Mouse (Mus musculus) Muller cell, postnatal 12 days (primary cell): Measurements from ENCODE around the gene Ankrd42.

ENCODE experiments used
- DNase-seq: peaks from one replicate; pipeline ENCODE4 v3.0.0-alpha.2; 2015; ENCODE audit errors: inconsistent ontology term

Ankrd42 gene

DNA sequence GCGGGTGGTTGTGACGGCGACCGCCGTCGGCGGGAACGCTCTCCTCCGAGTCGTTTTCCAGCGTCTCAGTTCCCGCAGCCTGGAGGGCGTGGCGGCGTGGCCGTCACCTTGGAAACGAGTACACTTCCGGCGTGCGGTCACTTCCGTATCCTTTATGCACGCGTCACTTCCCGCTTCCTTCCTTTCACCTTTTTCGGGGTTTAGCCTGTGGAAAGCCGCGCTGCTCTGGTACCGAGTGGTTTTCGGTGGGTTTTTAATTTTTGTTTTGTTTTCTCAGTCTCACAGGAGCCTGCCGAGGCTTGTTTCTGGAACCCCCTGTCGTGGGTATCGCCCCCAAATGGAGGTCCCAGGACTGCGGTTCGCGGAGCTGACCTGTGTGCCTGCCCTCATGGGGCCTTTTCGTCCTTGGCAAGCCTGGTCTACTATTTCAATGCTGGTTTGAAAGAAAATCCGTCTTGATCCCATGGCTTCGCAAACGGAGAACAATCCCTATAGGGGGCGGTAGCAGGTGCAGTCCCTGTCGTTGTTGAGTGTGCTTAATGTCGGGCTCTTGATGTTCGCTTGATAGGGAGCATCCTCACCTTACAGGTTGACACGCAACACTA is at the start of gene Ankrd42:
TSS of gene Ankrd42 (minus strand) at position 122 of the 605 bp plus-strand sequence.
- peak; percentile 92 for DNase-seq

GRCm38 (mm10) chr7:92677346-92677745 is 40.4 kb upstream of the Ankrd42 start:
- no peak for DNase-seq

- DNase-seq, result no peak
These were observed 38.2 kb upstream of the Ankrd42 start for GRCm38 (mm10) chr7:92675131-92675530.

DNA sequence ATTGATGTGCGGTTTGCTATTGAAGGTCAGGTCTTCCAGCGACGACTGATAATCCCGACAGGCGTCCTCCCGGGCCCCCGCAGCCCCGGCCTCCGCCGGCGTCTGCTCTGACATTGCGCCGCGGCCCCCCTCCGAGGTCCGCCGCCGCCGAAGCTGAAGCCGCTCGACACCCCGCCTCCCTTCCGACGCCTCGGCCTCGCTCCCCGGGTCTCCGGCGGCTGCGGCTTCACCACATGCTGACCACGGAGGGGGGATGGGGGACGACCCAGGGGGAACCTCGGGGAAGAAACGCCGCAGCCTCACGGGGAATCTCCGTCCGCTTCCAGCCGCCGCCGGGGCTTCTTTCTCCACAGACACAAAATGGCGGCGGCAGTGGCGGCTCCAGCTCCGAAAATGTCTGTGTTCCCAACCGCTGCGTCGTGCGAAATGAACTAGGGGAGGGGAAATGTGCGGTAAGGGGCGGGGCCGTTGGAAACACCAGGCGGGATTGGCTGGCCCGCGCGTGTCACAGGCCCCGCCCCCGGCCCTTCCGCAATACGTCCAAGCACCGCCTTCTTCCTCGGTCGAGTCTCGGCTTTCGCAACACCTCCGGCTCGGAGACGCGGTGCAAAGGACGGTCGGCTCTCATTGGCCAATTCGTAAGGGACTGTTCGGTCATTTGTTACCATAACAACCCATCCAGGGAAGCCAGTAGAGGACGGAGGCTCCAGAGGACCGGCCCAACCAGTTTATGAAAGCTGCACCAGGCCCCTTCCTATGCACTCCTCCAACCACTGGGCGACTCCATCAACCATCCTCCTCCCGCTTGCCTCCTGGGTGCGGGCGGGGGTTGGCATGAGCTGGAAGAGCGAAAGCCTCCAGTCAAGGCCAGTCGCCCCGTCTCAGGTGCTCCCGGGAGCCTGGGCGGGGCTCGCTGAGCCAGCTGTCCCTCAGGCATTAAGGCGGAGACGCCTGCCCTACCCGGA is 32.8 kb upstream of the Ankrd42 start, which contains the start of gene Pcf11:
TSS of gene Pcf11 (minus strand) at position 428 of the 965 bp plus-strand sequence.
- DNase-seq, result peak; percentile 99

- DNase-seq, result peak; percentile 66
These were observed 32.0 kb upstream of the Ankrd42 start for GRCm38 (mm10) chr7:92668791-92669506.

- no peak for DNase-seq
These were observed 29.4 kb upstream of the Ankrd42 start for GRCm38 (mm10) chr7:92666274-92666820.

- no peak for DNase-seq
These were observed 21.1 kb upstream of the Ankrd42 start for GRCm38 (mm10) chr7:92658050-92658449.

GRCm38 (mm10) chr7:92656386-92656785 is 19.4 kb upstream of the Ankrd42 start:
- no peak for DNase-seq

- DNase-seq, result no peak
These were observed 16.4 kb upstream of the Ankrd42 start for GRCm38 (mm10) chr7:92653329-92653728.

DNA sequence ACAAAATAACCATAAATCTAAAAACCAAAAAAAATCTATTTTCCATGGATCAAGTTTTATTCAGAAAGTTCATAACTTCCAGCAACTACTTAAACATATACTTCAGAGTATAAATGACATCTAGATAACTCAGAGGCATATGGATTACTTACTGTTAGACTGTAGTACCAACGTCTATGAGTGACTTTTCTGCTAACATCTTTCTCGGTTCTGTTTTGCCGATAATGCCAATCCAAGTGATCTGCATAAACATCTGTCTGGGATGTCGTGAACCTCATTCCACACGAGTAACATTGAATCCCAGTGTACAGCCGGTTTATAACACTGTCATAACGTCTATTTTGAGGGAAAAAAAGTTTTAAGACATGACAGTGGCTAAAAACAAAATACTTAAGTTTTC is 10.8 kb upstream of the Ankrd42 start:
- DNase-seq, result no peak

DNA sequence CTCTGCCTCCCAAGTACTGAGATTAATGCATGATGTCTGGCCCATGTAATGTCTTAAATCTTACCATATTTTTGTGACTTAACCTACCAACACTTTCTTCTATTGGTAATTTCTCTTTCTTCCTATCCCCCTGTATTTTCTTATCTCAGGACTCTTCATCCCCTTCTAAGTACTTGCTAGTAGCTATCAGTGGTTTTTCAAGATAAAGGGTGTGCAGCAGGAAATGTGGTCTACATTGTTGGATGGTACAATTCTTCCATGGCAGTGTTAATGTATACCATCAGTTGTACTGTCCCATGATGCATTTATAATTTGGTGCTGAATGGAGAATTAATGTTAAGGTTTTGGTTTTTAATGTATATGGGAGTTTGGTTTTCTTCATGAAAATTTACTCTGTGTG is 5.4 kb upstream of the Ankrd42 start:
- DNase-seq, result no peak

GRCm38 (mm10) chr7:92638050-92638449 is 1.1 kb upstream of the Ankrd42 start:
- no peak for DNase-seq

- no peak for DNase-seq
These were observed 489 bp downstream of the Ankrd42 start for GRCm38 (mm10) chr7:92636295-92637011.

DNA sequence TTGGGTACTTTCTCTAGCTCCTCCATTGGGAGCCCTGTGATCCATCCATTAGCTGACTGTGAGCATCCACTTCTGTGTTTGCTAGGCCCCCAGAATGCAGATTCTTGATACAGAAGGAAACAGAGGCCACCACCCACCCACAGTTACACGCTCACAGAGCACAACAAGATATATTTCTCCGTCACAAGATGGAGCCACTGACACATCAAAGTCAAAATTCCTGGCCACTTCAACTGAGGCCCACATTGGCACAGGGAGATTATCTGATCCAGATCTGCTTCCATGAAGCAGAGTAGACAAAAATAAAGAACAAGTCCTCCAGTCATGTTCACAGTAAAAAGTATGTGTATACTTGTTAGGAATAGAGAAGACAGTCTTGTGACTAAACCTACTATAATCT is 6.8 kb downstream of the Ankrd42 start:
- peak; percentile 14 for DNase-seq

DNA sequence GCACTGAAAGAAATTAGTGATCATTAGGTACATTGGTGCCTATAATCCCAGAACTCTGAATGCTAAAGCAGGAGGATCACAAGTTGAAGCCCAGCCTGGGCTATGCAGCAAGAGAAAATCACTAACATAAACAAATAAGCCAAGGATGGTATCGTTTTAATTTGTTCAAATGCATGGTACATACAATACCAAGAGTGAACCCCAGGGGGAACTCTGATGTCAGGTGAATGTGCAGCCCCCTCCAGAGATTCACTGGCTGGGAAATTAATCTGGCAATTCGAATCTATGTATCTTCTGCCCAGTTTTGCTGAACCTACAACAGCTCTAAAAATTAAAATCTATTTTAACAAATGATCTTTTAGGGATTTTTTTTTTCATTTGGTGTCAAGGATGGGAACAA is 12.5 kb downstream of the Ankrd42 start:
- no peak for DNase-seq

DNA sequence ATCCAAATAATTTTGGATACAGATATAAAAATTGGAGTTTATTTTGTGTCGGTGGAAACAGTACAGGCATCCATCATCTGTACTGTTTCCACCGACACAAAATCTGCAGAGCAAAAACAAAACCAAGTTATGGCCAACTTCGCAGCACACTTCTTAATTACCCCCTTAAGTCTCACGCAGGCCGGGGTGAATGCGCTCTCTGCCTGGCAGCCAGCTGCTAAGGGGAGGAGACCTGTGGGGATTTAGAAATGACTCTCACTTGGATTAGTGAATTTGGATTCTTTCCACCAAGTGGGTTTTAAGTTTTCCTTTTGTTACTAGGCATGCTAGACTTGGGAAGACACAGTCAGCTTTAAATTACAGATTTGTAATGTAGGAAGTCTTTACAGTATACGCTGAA is 26.1 kb downstream of the Ankrd42 start:
- DNase-seq, result no peak

DNA sequence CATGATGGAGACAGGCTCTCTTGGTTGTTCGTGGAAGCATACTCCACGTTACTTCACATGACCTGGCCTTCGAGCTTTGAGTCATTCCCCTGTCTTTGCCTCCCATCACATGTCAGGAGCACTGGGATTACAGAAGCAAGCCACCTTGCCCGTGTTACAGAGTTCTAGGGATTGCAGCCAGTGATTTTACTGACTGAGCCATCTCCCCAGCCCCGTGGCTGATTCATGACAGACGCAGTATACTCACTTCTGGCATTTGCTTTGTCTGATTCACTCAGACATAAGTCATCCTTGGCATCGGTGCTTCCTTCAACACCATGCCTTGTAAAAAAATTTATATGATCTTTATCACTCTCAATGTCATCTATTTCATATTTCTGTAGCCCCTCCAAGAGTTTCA is 32.0 kb downstream of the Ankrd42 start:
- no peak for DNase-seq

- DNase-seq, result no peak
These were observed 46.1 kb downstream of the Ankrd42 start for GRCm38 (mm10) chr7:92590842-92591241.

- DNase-seq, result no peak
These were observed 47.0 kb downstream of the Ankrd42 start for GRCm38 (mm10) chr7:92589986-92590385.

DNA sequence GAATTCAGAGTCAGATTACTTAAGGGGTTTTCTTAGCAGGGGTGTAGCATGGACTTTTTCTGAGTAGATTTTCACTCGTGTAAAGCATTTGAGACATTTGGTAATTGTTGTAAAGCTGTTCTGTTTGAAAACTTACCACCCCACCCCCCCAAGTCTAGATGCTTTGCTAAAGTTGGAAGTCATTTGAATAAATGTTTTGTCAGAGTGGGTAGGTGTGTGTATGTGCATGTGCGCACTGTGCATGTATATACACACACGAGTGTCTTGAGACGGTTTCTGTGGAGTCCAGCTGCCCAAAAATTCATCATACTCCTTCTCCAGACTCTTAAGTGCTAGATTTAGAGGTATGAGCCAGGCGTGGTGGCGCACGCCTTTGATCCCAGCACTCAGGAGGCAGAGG is 53.4 kb downstream of the Ankrd42 start:
- no peak for DNase-seq

DNA sequence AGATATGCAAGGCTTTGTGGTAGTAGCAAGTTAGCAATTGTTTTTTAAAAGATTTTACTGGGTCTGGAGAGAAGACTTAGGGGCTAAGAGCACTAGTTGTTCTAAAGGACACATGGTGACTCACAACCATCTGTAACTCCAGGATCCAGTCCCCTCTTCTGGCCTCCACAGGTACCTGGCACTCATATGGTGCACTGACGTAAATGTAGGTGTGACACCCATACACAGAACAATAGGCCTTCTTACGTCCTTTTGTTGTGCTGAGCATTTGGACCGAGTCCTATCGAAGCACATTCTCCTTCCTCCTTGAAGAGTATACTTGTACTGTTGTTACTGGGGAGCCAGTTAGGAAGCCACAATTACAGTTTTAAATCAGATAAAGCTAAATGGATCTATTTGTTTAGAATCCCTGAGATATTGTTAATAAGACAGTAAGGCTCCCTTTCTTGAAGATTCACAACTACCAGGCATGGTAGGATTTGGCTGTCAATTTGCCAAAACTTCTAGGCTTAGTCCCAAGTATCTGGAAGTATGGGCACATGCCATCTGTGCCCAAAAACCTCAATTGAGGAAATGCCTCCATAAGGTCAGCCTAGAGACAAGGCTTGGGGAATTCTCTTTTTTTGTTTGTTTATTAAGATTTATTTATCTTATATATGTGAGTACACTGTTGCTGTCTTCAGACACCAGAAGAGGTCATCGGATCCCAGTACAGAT is 56.3 kb downstream of the Ankrd42 start:
- no peak for DNase-seq
